Mouse (Mus musculus): Measurements from ENCODE around the gene Ascc2. TPM values are rescaled to one million over a fixed set of nuclear protein-coding genes. Genes with fewer than 3 reads are reported as not detected.

Gene Ascc2
- polyA plus RNA-seq, 1 experiment from 2014 or later, result 36.1 TPM

DNA sequence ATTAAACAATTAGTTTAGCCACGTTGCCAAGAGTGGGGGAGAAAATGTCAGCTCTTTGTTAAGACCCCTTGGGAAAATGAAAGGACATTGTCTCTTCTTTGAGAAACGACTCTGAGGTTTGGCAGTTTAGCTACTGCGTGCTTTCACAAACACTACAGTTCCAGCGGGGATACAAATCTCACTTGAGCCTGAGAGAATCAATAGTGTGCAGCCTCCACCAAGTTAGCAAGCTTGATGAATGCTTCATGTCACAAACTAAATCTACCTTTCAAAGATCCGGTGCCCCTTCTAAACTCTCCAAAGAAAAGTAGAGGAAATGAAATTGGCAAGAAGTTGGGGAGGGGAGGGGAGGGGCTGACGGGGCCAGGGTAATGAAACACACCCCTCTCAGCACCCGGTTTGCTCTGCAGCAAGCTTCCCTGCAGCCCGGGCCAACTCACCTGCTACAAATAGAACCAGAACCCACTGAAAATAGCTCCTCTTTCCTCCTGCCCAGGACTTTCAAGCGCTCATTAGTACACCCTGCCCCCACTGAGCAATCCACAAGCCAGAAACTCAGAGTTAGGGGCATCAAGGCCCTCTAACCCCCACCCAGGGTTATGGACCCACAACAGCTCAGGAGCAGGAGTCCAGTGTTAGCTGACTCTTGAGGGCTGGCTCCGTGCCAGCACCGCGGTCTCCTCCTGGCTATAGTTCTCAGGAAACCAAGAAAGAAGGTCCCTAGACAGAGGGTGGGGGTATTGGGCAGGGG, 34.7 kb upstream of the Ascc2 start:
- H3K4me2 ChIP-seq (ENCODE audit: low read depth), result no peak overlapping the region
- no peaks in the 10 kb centered on the region for H3K36me3 ChIP-seq (ENCODE audit: control insufficient read depth, insufficient read depth, low read length)
- no peaks in the 10 kb centered on the region for H3K27me3 ChIP-seq (ENCODE audit: control insufficient read depth, insufficient read depth, low read length)
- H3K4me1 ChIP-seq (ENCODE audit: control insufficient read depth, insufficient read depth, low read length), result no peaks in the 10 kb centered on the region; the same call in 1 of the 2 replicates
- WGBS, result 36% methylated on average over 12 of the region's 12 CpGs
- H3K27ac ChIP-seq (ENCODE audit: low read depth, low read length), result no peak overlapping the region
- no peaks in the 10 kb centered on the region for H3K9me3 ChIP-seq (ENCODE audit: control insufficient read depth, low read length)
- H3K9ac ChIP-seq (ENCODE audit: low read length), result no peak overlapping the region
- DNase-seq (ENCODE audit: low spot score) (no peak), ATAC-seq (ENCODE audit: insufficient read depth, low FRiP score, low TSS enrichment) (no peak)
- H3K4me3 ChIP-seq (ENCODE audit: low read depth, low read length), result no peak overlapping the region

DNA sequence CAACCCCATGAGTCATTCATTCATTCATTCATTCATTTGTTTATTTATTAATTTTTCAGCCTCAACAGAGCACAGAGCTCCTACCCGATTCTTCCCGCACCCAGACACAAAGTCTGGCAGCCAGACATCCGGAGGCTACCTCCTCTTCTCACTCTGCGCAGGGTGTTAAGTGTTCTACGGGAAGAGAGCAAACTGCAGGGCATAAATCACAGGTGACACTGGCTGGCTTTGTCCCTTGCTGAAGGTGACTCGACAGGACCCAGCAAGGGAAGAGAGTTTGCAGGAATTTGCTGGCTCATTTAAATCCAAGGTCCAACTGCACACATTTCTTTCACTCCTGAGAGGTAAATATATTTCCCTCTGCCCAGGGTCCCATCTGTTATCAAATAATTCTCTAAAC, 33.1 kb upstream of the Ascc2 start:
- ATAC-seq (ENCODE audit: insufficient read depth, low FRiP score, low TSS enrichment) (no peak), DNase-seq (ENCODE audit: low spot score) (no peak)
- Histone ChIP-seq H3K27me3 (ENCODE audit: control insufficient read depth, insufficient read depth, low read length) (no peaks in the 10 kb centered on the region), H3K36me3 (ENCODE audit: control insufficient read depth, insufficient read depth, low read length) (no peaks in the 10 kb centered on the region), H3K9me3 (ENCODE audit: control insufficient read depth, low read length) (no peaks in the 10 kb centered on the region), H3K4me3 (ENCODE audit: low read depth, low read length) (no peak overlapping the region), H3K27ac (ENCODE audit: low read depth, low read length) (no peak overlapping the region), H3K4me1 (ENCODE audit: control insufficient read depth, insufficient read depth, low read length) (no peaks in the 10 kb centered on the region; the same call in 1 of the 2 replicates), H3K9ac (ENCODE audit: low read length) (no peak overlapping the region), H3K4me2 (ENCODE audit: low read depth) (no peak overlapping the region)
- 13% methylated on average over 6 of the region's 6 CpGs for WGBS

DNA sequence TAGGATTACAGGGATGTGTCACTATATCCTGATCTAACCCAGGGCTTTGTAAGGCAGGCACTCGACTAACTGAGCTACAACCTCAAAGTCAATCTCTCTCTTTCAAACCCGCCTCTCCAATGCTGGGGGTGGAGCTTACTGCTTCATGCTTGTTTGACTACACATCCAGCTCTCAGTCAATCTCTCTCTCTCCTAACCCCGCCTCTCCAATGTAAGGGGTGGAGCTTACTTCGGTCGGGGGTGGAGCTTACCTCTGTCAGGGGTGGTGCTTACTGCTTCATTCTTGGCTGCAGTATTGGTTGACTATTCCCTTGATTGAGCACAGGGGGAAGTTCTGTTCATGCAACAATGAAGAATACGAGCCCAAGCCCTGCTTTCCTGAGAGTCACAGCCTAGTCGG, 32.1 kb upstream of the Ascc2 start:
- Histone ChIP-seq H3K36me3 (ENCODE audit: control insufficient read depth, insufficient read depth, low read length) (no peaks in the 10 kb centered on the region), H3K4me2 (ENCODE audit: low read depth) (no peak overlapping the region), H3K27ac (ENCODE audit: low read depth, low read length) (no peak overlapping the region), H3K9ac (ENCODE audit: low read length) (no peak overlapping the region), H3K9me3 (ENCODE audit: control insufficient read depth, low read length) (no peaks in the 10 kb centered on the region), H3K4me1 (ENCODE audit: control insufficient read depth, insufficient read depth, low read length) (no peaks in the 10 kb centered on the region; the same call in 1 of the 2 replicates), H3K4me3 (ENCODE audit: low read depth, low read length) (no peak overlapping the region), H3K27me3 (ENCODE audit: control insufficient read depth, insufficient read depth, low read length) (no peaks in the 10 kb centered on the region)
- ATAC-seq (ENCODE audit: insufficient read depth, low FRiP score, low TSS enrichment) (no peak), DNase-seq (ENCODE audit: low spot score) (no peak)
- 48% methylated on average over 7 of the region's 7 CpGs for WGBS

DNA sequence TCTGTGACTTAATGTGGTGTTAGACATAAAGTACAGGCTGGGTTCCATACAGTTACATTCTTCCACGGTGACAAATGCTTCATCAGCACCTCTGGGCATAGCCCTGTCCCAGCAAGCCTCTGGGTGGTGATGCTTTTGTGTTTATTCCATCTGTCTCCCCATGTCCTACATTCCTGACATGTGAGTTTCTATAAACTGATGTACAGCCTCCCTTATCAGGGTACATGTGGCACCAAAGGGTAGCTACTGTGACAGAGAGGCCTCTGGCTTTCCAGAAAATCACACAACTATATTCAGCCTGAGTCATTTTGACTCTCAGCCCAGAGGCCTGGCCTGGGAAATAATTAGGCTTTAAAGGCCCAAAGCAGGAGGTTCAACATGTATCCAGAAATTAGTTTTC, 31.0 kb upstream of the Ascc2 start:
- H3K27ac ChIP-seq (ENCODE audit: low read depth, low read length), result no peak overlapping the region
- no peak overlapping the region for H3K4me3 ChIP-seq (ENCODE audit: low read depth, low read length)
- no peak for DNase-seq (ENCODE audit: low spot score)
- no peak overlapping the region for H3K9ac ChIP-seq (ENCODE audit: low read length)
- no peak overlapping the region for H3K4me2 ChIP-seq (ENCODE audit: low read depth)
- no peaks in the 10 kb centered on the region for H3K9me3 ChIP-seq (ENCODE audit: control insufficient read depth, low read length)
- 86% methylated on average over 1 of the region's 1 CpGs for WGBS
- no peaks in the 10 kb centered on the region for H3K36me3 ChIP-seq (ENCODE audit: control insufficient read depth, insufficient read depth, low read length)
- no peak for ATAC-seq (ENCODE audit: insufficient read depth, low FRiP score, low TSS enrichment)
- no peaks in the 10 kb centered on the region; the same call in 1 of the 2 replicates for H3K4me1 ChIP-seq (ENCODE audit: control insufficient read depth, insufficient read depth, low read length)
- H3K27me3 ChIP-seq (ENCODE audit: control insufficient read depth, insufficient read depth, low read length), result no peaks in the 10 kb centered on the region

DNA sequence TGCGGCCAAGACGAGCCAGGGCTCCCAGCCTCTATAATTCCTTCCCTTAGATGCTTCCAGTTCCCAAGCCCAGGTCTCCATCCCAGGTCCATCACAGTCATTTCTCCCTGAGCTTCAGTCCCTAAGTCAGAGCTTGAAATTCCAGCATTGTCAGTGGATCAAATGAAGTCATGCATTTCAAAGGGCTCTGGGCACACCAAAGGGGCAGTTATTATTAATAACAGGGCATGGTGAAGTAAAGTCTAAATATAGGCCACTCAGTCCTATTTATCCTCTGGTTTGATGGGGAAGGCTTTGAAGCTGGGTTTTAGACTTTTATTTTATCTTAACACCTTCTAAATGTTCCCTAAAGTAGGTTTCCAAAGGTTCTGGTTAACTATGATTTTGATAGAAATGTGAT, 25.6 kb upstream of the Ascc2 start:
- Histone ChIP-seq H3K9me3 (ENCODE audit: control insufficient read depth, low read length) (no peaks in the 10 kb centered on the region), H3K4me2 (ENCODE audit: low read depth) (no peak overlapping the region), H3K36me3 (ENCODE audit: control insufficient read depth, insufficient read depth, low read length) (no peaks in the 10 kb centered on the region), H3K9ac (ENCODE audit: low read length) (no peak overlapping the region), H3K27ac (ENCODE audit: low read depth, low read length) (no peak overlapping the region), H3K27me3 (ENCODE audit: control insufficient read depth, insufficient read depth, low read length) (no peaks in the 10 kb centered on the region), H3K4me3 (ENCODE audit: low read depth, low read length) (no peak overlapping the region), H3K4me1 (ENCODE audit: control insufficient read depth, insufficient read depth, low read length) (no peaks in the 10 kb centered on the region)
- WGBS, result 76% methylated on average over 2 of the region's 2 CpGs
- DNase-seq (ENCODE audit: low spot score) (no peak), ATAC-seq (ENCODE audit: insufficient read depth, low FRiP score, low TSS enrichment) (no peak)

DNA sequence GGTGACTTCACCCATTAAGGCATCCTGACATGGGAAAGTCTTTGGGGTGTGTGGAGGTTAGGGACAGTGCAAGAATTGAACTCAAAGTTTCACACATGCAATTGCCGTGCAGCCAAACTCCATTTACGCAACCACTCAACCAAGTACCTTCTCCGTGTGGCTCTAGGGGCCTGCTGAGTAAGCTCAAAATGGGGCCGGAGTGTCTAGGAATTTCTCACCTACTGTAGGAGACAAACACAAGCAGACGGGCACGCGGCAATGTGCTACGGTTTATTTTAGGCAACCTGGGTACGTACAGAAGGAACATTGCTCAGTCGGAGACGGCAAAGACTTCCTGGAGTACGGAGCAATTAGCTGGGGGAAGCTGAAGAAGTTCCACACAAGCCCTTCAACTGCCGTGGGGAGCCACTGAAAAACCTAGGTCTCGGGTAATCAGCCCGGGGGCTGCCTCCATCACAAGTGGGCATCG, 17.5 kb upstream of the Ascc2 start, which contains the start of gene Gm11032:
Gene Gm11032, plus strand, starts transcription at position 51 of the 469 bp plus-strand sequence.
- H3K27ac ChIP-seq (ENCODE audit: low read depth, low read length), result no peak within 1 kb of the TSS
- no peaks in the 10 kb centered on the region for H3K9me3 ChIP-seq (ENCODE audit: control insufficient read depth, low read length)
- H3K36me3 ChIP-seq (ENCODE audit: control insufficient read depth, insufficient read depth, low read length), result no peaks in the 10 kb centered on the region
- ATAC-seq (ENCODE audit: insufficient read depth, low FRiP score, low TSS enrichment), result no peak
- H3K4me1 ChIP-seq (ENCODE audit: control insufficient read depth, insufficient read depth, low read length), result no peaks in the 10 kb centered on the region
- no peak within 1 kb of the TSS for H3K4me2 ChIP-seq (ENCODE audit: low read depth)
- H3K4me3 ChIP-seq (ENCODE audit: low read depth, low read length), result no peak within 1 kb of the TSS
- H3K9ac ChIP-seq (ENCODE audit: low read length), result no peak within 1 kb of the TSS
- H3K27me3 ChIP-seq (ENCODE audit: control insufficient read depth, insufficient read depth, low read length), result no peaks in the 10 kb centered on the region
- DNase-seq (ENCODE audit: low spot score), result no peak
- 82% methylated on average over 16 of the region's 16 CpGs for WGBS

DNA sequence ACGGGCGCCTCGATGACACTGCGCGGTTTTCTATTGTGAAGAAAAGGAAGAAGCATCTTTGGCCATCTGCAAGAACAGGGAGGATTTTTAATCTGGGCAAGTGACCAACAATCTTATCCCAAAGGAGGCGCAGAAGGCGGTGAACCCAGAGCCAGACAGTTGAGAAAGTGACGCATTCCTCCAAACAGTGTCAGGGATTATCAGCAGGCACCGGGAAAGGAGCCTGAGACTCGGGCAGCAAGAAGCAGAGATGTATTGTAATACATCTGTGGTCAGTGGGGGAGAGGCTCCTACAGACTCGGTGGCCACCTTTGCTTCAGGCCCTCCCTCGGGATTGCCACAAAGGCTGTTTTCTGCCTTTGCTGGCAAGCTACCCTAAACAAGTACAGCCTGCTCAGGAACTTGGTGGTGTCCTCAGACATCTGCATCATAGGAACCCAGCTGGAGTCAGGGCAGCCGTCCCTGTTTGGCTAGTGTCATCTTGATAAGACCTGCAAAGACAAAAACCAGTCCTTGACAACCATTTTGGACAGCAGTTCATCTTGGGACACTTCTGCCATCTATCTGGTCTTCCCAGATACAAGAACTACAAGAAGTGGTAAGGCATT, 16.9 kb upstream of the Ascc2 start:
- WGBS, result 69% methylated on average over 13 of the region's 13 CpGs
- Histone ChIP-seq H3K4me3 (ENCODE audit: low read depth, low read length) (no peak overlapping the region), H3K4me2 (ENCODE audit: low read depth) (no peak overlapping the region), H3K36me3 (ENCODE audit: control insufficient read depth, insufficient read depth, low read length) (no peaks in the 10 kb centered on the region), H3K9ac (ENCODE audit: low read length) (no peak overlapping the region), H3K27me3 (ENCODE audit: control insufficient read depth, insufficient read depth, low read length) (no peaks in the 10 kb centered on the region), H3K4me1 (ENCODE audit: control insufficient read depth, insufficient read depth, low read length) (no peaks in the 10 kb centered on the region), H3K9me3 (ENCODE audit: control insufficient read depth, low read length) (no peaks in the 10 kb centered on the region), H3K27ac (ENCODE audit: low read depth, low read length) (no peak overlapping the region)
- no peak for DNase-seq (ENCODE audit: low spot score)
- no peak for ATAC-seq (ENCODE audit: insufficient read depth, low FRiP score, low TSS enrichment)

DNA sequence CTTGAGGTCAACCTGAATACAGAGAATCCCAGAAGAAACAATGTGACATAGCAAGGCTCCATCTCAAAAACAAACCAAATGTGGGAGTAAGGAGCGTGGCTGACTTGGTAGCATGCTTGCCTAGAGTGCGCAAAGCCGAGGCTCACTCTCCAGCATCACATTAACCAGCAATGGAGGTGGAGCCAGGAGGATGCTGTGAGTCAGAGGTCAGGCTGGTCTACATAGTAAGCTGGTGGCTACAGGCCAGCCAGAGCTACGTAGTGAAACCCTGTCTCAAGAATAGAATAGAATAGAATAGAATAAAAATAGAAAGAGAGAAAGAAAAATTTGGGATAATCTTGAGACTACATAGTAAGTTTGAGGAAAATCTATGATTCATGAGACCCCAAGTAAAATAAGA, 15.7 kb upstream of the Ascc2 start:
- H3K36me3 ChIP-seq (ENCODE audit: control insufficient read depth, insufficient read depth, low read length), result no peaks in the 10 kb centered on the region
- no peak overlapping the region for H3K4me3 ChIP-seq (ENCODE audit: low read depth, low read length)
- H3K4me1 ChIP-seq (ENCODE audit: control insufficient read depth, insufficient read depth, low read length), result no peaks in the 10 kb centered on the region
- no peak overlapping the region for H3K27ac ChIP-seq (ENCODE audit: low read depth, low read length)
- H3K4me2 ChIP-seq (ENCODE audit: low read depth), result no peak overlapping the region
- no peak overlapping the region for H3K9ac ChIP-seq (ENCODE audit: low read length)
- H3K27me3 ChIP-seq (ENCODE audit: control insufficient read depth, insufficient read depth, low read length), result no peaks in the 10 kb centered on the region
- no peaks in the 10 kb centered on the region for H3K9me3 ChIP-seq (ENCODE audit: control insufficient read depth, low read length)
- ATAC-seq (ENCODE audit: insufficient read depth, low FRiP score, low TSS enrichment), result no peak
- DNase-seq (ENCODE audit: low spot score), result no peak
- WGBS, result 77% methylated on average over 4 of the region's 4 CpGs

DNA sequence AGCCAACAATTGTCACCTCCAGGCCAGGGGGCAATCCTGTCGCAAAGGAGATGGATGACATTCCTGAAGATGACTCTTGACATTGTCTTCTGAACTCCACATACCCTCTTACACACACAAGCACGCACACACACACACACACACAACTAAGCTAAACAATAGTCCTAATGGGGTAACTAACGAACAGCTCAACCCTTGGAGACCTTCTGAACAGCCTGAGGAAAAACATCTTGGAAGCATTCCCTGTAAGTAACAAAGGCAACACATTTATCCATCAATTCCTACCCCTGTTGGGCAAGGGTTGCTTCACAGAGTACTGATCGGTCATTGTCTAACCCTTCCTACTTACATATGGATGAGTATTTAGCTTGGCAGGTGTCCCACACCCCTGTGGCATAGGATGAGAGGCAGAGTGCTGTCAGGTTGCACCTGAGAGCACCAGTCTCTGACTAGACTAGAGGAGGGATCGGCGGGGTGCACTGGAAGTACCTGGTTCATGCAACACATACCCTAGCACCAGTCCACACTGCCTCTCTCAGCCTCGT, 15.0 kb upstream of the Ascc2 start:
- H3K9ac ChIP-seq (ENCODE audit: low read length), result no peak overlapping the region
- H3K4me3 ChIP-seq (ENCODE audit: low read depth, low read length), result no peak overlapping the region
- no peak overlapping the region for H3K27ac ChIP-seq (ENCODE audit: low read depth, low read length)
- 71% methylated on average over 7 of the region's 7 CpGs for WGBS
- H3K27me3 ChIP-seq (ENCODE audit: control insufficient read depth, insufficient read depth, low read length), result no peaks in the 10 kb centered on the region
- no peak for DNase-seq (ENCODE audit: low spot score)
- H3K4me2 ChIP-seq (ENCODE audit: low read depth), result no peak overlapping the region
- no peaks in the 10 kb centered on the region for H3K4me1 ChIP-seq (ENCODE audit: control insufficient read depth, insufficient read depth, low read length)
- H3K9me3 ChIP-seq (ENCODE audit: control insufficient read depth, low read length), result no peaks in the 10 kb centered on the region
- ATAC-seq (ENCODE audit: insufficient read depth, low FRiP score, low TSS enrichment), result no peak
- H3K36me3 ChIP-seq (ENCODE audit: control insufficient read depth, insufficient read depth, low read length), result no peaks in the 10 kb centered on the region

Measured in neural tube, embryonic 11.5 days (tissue).